Mouse (Mus musculus): ENCODE results near the gene Bcam.
A peak's percentile ranks its signal among the peaks of the same experiment; 100 is the strongest.

The Bcam gene

DNA sequence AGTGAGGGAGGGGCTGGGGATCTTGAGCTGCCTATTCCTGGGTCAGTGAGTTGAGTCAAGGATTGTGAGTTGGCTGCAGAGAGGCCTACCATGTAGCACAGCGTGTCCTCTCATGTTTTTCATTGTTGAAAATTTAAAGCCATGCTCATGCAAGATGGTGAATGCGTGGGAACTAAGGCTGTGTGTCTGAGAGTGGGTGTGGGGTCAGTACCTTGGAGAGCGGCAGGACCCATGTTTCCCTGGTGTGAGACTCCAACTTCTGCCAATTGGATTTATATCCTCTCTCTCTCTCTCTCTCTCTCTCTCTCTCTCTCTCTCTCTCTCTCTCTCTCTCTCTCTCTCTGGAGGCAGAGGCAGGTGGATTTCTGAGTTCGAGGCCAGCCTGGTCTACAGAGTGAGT lies 44.3 kb downstream of the Bcam start:
- no peak for DNase-seq (ENCODE audit: low spot score in 2 of 2)

- DNase-seq (ENCODE audit: low spot score in 2 of 2): no peak
These were observed 46.6 kb downstream of the Bcam start for GRCm38 (mm10) chr7:19724167-19724566.

GRCm38 (mm10) chr7:19722754-19723195 lies 48.0 kb downstream of the Bcam start:
- DNase-seq (ENCODE audit: low spot score in 2 of 2): no peak

DNA sequence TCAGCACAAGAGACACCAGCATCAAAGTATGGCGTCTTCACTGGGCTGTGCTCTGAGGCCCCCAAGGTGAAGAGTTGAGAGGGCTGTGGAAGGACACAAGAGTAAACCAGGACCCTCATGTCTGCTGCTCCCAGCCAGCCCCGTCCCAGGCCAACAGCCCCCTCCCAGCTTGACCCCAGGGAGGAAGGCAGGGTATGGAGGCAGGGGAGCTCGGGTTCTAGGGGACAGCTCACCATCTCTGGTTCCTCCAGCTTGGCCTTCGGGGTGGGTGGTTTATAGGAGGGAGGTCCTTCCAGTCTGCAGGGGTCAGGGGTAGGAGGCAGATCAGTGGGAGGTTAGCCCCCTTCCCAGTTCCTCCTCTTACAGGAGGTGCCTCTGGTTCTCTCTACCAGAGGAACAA lies 51.6 kb downstream of the Bcam start:
- DNase-seq (ENCODE audit: low spot score in 2 of 2): no peak

DNA sequence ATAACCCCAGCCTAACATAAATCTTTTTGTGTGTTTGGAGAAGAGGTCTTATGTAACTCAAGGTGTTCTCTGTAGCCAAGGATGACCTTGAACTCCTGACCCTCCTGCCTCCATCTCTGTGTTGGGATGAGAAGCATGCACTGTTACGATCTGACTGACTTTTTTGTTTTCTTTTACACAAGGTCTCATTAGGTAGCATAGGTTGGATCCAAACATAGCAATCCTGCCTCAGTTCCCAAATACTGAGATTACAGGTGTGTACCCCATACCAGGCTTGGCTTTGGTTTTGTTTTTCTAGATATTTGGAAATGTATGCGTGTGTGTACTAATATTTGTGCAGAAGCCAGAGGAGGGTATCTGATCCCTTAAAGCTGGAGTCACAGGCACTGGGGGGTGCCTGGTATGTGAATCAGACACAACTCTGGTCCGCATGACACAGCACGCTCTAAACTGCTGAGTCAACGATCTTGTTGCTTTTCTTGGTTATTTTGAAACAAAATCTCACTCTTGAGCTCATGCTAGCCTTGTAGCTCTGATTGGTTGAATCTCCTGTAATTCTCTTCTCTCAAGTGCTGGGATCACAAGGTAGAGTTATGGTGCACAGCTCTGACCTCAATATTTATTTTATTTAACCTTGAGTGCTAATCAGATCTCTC lies 52.4 kb downstream of the Bcam start:
- DNase-seq (ENCODE audit: low spot score in 2 of 2): no peak

DNA sequence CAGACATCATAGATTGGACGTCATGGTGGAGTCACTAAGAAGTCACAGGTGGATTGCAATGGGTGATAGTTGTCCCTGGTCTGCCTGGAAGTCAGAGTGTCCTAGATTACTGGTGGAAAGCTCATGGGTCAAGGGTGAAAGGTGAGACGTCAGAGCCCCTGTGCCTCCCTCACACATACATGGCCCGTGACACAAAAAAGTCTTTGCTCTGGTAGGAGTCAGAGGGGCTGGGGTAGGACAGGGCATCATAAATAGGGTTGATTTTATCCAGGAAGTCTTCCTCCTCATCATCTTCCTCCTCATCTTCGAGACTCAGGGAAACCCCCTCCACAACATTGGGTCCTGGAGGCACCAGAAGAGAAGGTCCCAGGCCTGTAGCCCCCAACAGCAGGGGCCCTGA lies 53.5 kb downstream of the Bcam start:
- DNase-seq (ENCODE audit: low spot score in 2 of 2): no peak

DNA sequence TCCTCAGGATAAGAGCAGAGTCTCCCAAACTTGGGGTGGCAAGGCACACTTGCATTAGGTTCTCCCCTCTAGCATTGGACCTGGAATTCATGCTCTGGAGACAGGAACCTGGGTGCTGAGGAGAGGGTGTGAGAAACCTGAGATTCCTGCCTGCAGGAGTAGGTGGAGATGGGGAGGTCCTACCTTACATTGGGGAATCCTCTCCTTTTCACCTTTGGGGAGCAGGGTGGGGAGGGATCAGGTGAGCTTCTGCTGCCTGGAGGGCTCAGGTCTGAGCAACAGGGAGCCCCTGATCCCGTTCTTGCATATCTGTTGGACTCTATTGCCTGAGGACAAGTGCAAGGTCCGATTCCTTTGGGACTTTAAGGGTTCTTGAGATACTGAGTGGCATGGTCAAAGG lies 54.0 kb downstream of the Bcam start:
- no peak for DNase-seq (ENCODE audit: low spot score in 2 of 2)

DNA sequence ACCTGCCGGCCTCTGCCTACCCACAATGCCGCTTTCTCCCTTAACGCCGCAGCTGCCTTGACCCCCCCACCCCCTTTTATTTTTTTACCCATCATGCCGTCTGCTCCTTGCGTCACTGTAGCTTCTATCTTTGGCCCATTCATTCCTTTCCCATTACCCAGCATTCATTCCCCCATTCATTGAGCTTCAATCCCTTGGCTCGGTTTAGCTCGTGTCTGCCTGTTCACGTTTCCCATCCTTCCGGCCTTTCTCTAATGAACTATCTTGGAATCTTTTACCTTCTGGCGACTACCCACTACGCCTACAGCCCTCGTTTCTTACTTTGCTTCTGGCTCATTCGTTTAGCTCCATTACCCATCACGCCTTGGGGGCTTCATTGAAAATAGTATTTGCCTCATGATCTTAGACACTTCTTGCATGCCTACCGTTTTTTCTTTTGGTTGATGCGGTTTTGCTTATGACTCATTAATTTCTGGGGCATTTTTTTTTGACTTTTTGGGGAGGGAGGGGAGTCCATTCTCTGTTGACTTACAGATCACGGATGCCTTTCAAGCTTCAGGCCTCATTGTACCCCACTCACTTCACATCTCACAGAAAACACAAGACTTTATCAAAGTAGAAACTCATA lies 54.6 kb downstream of the Bcam start:
- no peak for DNase-seq (ENCODE audit: low spot score in 2 of 2)

GRCm38 (mm10) chr7:19715239-19716054 lies 55.4 kb downstream of the Bcam start, which contains the start of gene Tomm40:
Gene Tomm40, minus strand, starts transcription at chr7:19715438.
- peak; percentile 96 to 99 for DNase-seq (ENCODE audit: low spot score in 2 of 2)

GRCm38 (mm10) chr7:19714836-19715235 lies 56.0 kb downstream of the Bcam start:
- DNase-seq (ENCODE audit: low spot score in 2 of 2): no peak

DNA sequence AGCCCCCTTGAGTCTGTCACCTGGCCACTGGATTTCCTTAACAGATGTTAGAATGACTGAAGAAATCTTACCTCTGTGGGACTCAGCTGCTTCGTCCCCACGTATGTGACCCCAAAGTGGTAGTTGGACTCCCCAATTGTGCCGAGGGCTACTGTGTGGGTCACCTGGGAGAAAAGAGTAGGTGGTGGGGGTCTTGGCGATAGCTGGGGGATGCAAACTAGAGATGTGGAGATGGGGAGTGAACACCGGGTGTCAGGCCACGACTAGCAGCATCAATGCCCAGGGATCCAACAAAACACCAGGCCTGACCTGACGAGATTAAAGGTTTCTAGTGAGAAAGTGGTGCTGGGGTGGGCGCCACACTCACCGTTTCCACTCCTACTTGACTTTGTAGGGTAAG lies 57.2 kb downstream of the Bcam start:
- no peak for DNase-seq (ENCODE audit: low spot score in 2 of 2)

- peak in 1 of 2 experiments; percentile 46 for DNase-seq (ENCODE audit: low spot score in 2 of 2)
These were observed 57.6 kb downstream of the Bcam start for GRCm38 (mm10) chr7:19713196-19713595.

DNA sequence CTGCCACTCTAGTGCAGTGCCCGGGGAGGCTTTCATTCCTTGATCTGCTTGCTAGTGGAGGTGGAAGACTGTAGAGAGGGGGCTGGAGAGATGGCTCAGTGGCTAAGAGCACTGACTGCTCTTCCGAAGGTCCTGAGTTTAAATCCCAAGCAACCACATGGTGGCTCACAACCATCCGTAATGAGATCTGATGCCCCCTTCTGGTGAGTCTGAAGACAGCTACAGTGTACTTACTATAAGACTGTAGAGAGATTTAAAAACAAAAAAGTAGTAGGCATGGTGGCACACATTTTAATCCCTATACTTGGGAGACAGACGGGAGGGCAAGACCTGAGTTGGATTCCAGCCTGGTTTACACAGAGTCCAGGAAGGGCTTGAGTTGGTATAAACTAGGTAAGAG lies 58.4 kb downstream of the Bcam start:
- no peak for DNase-seq (ENCODE audit: low spot score in 2 of 2)

GRCm38 (mm10) chr7:19710650-19711049 lies 60.2 kb downstream of the Bcam start:
- DNase-seq (ENCODE audit: low spot score in 2 of 2): no peak

Measured in thymus, postnatal 10 days (tissue).